Mouse (Mus musculus) bone marrow macrophage, adult 2 months (primary cell): Measurements from ENCODE around the gene Depdc7.

Experiments
- CTCF ChIP-seq: IDR thresholded peaks from 2 replicates; pipeline ENCODE4 v1.5.1; 2012; ENCODE audit warnings: low read depth, mild to moderate bottlenecking, low read length, moderate library complexity
- POLR2A ChIP-seq: IDR thresholded peaks from 2 replicates; pipeline ENCODE4 v1.6.1; 2012; ENCODE audit warnings: mild to moderate bottlenecking, low read depth, low read length, borderline replicate concordance

GRCm38 (mm10) chr2:104677326-104677725 is 65.4 kb downstream of the Depdc7 start:
- TF ChIP-seq POLR2A (no peak), CTCF (no peak)
